Mouse (Mus musculus) embryonic fibroblast, embryonic 13.5 days (primary cell): ENCODE measurements at regions not wholly inside any gene's neighbourhood (a gene's known extent, or its start where the extent isn't known, plus 50 kb on each side); places are given as distances from the start of the nearest gene placed in this dataset.

ENCODE experiments used
- H3K27ac ChIP-seq: 2 replicates; pipeline ENCODE4 v1.5.1; 2012; ENCODE audit warnings: low read length, control low read depth, inconsistent platforms; ENCODE audit not compliant: insufficient read depth
- H3K4me1 ChIP-seq: 2 replicates; pipeline ENCODE4 v1.6.1; 2011; ENCODE audit warnings: low read length; ENCODE audit not compliant: control insufficient read depth, insufficient read depth
- H3K4me3 ChIP-seq: 2 replicates; pipeline ENCODE4 v1.5.1; 2011; ENCODE audit warnings: mild to moderate bottlenecking, control low read depth, low read length; ENCODE audit not compliant: insufficient read depth
- CTCF ChIP-seq: IDR thresholded peaks from 2 replicates; pipeline ENCODE4 v1.5.1; 2011; ENCODE audit warnings: mild to moderate bottlenecking, control low read depth, low read length, moderate library complexity, borderline replicate concordance; ENCODE audit not compliant: insufficient read depth
- POLR2A ChIP-seq: IDR thresholded peaks from 2 replicates; pipeline ENCODE4 v1.6.1; 2011; ENCODE audit warnings: low read depth, mild to moderate bottlenecking, control low read depth, low read length, moderate library complexity

DNA sequence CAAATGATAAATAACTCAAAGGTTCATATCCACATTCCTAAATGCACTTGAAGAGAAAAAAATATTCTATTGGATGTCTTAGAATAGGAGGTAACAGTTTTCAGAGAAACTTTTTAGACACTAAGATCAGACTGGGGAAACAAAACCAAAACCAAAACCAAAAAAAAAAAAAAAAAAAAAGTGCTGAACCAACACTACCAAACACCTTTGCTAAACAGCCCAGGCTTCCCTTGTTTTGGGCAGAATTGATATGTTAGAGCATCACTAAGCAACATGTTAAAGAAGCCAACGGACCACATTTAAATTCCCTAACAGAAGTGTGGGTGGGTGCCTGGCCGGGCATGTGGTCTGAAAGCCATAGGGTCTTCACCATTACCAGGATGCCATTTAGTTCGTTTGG, 314.5 kb upstream of the Prickle1 start:
- H3K4me3 ChIP-seq: no peak overlapping the region
- H3K4me1 ChIP-seq: no peaks in the 10 kb centered on the region; the same call in 1 of the 2 replicates
- TF ChIP-seq CTCF (no peak), POLR2A (no peak)
- H3K27ac ChIP-seq: no peak overlapping the region

DNA sequence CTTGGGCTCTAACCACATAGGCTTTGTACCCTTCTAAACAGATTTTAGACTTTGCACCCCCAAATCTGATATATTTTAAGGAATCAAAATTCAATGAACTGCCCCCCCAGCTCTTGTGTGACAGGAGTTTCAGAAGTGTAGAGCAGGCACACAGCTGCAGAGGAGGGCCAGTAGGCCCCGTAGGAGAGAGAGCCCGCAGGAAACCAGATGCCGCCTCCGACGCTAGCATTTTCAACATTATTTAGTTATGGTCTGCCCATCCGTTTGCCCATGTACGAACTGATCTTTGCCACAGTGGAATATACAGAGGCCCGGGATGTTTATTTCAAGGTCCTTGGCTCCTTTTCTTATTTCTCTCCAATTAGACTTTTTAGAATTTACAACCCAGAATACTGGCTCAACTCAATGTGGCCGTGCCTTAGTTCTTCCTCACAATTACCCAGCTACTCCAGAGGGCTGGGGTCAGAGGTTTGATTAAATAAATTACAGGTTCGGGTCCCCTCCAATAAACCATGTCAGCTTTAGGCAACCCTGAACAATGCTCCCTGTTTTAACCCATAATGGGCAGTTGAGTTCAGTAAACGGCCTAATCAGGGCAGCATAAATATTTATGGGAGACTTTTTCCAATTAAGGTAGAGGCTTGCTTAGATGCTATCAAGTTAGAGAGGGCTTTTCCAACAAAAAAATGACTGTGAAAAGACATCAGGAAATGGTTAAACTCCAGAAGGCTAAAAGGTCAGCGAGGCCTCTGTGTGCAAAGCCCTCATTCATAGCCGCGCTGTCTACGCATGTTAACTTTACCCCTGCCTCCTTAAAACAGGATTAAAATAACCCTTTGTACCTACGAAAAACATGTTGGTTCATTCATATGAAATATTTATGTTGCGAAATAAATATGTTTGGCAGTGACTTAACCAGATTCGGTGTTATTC, 308.2 kb upstream of the Prickle1 start:
- Histone ChIP-seq H3K4me3 (no peak overlapping the region), H3K4me1 (no peaks in the 10 kb centered on the region), H3K27ac (no peak overlapping the region)
- TF ChIP-seq POLR2A (no peak), CTCF (no peak)

DNA sequence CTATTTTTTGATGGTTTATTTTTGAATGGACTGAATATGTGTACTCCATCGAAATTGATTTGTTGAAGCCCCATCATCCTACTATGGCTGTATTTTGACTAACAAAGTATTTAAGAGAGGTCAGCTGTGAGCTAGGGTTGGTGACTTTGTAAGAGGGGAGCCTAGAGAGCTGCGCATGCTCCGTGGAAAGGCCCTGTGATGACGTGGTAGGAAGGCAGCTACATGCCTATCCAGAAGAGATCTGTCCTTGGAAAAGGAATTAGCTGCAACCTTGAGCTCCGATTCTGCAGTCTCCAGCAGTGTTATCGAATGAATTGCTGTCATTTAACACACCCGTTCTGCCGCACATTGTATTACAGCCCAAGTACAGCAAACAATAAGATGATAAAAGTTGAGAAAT, 287.1 kb upstream of the Prickle1 start:
- no peaks in the 10 kb centered on the region for H3K4me1 ChIP-seq
- no peak overlapping the region for H3K27ac ChIP-seq
- no peak overlapping the region for H3K4me3 ChIP-seq
- no peak for TF ChIP-seq CTCF
- TF ChIP-seq POLR2A: no peak

DNA sequence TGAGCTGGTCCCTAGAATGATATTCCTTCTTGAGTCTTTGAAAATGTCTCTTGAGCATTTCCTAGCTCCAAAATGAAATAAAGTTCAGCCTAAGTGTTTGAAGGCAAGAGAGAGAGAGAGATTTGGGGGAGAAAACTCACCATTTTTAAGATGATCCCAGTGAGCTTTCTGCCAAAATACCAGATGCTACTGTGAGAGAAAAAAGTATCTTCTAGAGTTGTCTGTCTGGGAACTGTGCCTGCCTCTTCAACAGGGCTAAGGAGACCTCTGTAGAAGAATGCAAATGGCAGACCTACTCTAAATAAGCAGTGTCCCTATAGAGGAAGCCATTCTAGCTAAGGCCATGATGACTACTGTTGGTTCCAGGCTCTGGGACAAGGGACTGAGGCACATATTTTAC, 285.6 kb upstream of the Prickle1 start:
- no peak for TF ChIP-seq POLR2A
- no peak for TF ChIP-seq CTCF
- no peak overlapping the region for H3K4me3 ChIP-seq

DNA sequence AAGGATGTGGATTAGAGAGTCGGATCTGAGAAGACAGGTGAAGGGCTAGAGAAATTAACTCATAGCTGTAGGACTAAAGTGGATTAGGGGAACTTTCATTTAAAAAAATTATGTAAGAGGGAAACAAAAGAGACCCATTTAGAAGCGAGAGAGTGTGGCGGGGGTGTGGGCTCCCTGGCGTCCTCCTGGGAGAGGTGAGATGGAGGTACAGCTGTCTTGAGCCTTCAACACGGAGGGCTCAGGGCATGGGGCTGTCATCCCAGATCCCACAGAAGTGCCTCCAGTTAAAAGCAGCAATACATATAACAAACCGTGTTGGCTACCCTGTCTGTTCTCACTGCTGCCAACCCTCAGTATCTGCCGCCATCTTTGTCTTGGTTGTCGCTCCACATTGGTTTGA, 284.6 kb upstream of the Prickle1 start:
- TF ChIP-seq POLR2A (no peak), CTCF (no peak)

More for the DNA sequence above, 285.6 kb upstream of the Prickle1 start:
- no peaks in the 10 kb centered on the region for H3K4me1 ChIP-seq
- H3K27ac ChIP-seq: no peak overlapping the region

DNA sequence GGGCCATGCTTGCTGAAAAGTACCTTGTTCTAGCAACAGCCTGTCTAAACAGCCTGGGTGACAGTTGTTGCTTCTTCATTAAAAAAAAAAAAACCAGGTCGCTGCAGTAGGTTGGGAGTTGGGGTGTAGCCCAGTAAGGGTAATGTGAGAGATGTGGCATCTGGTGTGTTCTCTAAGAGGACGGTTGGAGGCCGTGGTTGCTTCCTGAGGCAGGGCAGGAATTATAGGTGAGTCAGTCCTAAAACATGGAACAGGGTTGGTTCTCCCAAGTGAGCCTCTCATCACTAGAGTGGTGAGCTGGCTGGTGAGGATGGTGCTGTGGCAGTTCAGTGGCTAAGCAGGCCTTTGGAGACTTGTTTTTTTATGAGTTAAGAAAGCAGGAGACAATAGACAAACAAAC, 283.3 kb upstream of the Prickle1 start:
- TF ChIP-seq CTCF (no peak), POLR2A (no peak)
- no peak overlapping the region for H3K4me3 ChIP-seq
- H3K4me1 ChIP-seq: no peaks in the 10 kb centered on the region
- H3K27ac ChIP-seq: no peak overlapping the region

More for the DNA sequence above, 284.6 kb upstream of the Prickle1 start:
- Histone ChIP-seq H3K4me3 (no peak overlapping the region), H3K27ac (no peak overlapping the region), H3K4me1 (no peaks in the 10 kb centered on the region)

DNA sequence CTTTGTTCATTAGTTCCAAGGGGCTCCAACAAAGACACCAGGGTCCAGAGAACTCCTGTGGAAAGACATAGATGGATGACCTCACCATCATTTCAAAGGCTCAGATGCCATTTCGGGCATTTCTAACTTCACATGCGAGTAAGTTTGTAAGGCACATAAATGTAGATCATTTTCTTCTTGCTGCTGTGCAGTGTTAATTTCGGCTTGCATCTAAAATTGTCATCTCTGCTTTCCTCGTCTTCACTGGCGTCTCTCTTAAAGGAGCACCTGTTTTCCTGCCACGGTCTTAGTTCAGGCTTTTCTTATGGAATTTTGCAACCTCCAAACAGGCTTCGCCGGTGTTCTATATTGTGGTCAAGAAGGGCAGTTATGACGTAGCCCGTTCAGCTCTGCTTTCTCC, 280.6 kb upstream of the Prickle1 start:
- H3K27ac ChIP-seq: no peak overlapping the region
- H3K4me3 ChIP-seq: no peak overlapping the region
- TF ChIP-seq POLR2A (no peak), CTCF (no peak)
- H3K4me1 ChIP-seq: no peaks in the 10 kb centered on the region

DNA sequence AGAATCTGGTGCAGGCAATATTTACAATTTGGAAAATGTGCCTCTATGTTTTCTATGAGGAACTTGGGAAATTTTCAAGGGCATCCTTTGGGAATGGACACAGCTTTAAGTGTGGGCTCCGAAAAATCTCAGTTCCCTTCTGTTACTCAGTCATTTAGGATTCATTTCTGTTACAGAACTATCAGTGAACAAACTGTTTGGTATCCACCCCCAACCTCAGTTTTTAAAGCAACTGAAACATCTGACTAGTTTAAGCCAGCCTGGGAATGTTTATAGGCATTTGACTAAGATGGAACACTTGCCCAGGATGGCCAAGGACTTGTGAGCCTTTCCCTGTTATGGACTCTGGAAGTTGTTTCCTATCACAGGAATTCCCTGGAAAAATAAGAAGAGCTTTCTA, 280.0 kb upstream of the Prickle1 start:
- no peak overlapping the region for H3K4me3 ChIP-seq
- no peaks in the 10 kb centered on the region for H3K4me1 ChIP-seq
- TF ChIP-seq POLR2A (no peak), CTCF (no peak)
- no peak overlapping the region; the same call in 1 of the 2 replicates for H3K27ac ChIP-seq

DNA sequence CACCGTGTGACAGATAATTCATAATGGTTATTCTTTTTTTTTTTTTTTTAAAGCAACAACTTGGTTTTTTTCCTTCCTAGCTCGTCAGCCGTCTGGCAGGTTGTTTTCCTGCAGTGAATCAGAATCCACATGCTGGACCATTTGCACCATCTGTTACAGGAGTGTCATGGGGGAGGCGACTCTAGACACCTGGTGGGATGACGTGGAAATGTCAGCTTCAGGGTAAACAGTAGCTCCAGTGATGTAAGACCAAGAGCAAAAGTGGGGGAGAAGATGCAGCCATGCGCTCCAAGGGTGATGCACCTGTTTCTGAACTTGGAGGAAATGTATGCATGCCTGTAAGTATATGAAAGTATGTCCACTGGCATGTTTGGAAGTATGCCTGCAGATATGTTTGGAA, 278.5 kb upstream of the Prickle1 start:
- TF ChIP-seq CTCF (no peak), POLR2A (no peak)

DNA sequence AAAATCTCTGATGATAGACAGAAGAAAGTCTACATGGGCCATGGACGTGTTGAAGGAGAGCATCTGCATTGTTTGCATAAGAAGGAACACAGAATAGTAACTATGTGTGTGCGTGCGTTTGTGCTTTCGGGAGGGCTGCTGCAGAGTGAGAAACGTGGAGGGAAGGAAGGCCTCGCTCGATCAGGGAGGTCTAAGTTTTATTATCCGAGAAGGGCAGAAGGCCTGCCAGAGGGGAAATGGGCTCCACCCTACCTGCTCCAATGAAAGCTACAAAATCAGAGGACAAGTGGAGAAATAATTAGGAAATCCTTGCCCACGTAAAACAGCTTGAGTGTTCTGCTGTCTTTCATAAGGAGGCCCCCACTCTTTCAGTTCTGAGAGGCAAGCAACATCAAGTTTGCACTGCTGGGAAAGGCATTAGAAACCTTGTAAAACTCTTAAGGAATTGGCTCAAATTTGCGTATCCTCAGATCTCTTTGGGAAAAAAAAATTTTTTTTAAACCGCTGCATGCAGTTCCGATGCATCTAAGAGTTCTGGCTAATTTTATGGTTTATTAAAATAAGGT, 261.7 kb upstream of the Prickle1 start:
- Histone ChIP-seq H3K4me1 (no peaks in the 10 kb centered on the region), H3K4me3 (no peak overlapping the region), H3K27ac (no peak overlapping the region)
- TF ChIP-seq CTCF (no peak), POLR2A (no peak)

More for the DNA sequence above, 278.5 kb upstream of the Prickle1 start:
- Histone ChIP-seq H3K4me1 (no peaks in the 10 kb centered on the region), H3K4me3 (no peak overlapping the region), H3K27ac (no peak overlapping the region)
